Mouse (Mus musculus) small intestine, adult 2 months (tissue): ENCODE measurements around the gene Slc20a1.

ENCODE experiments used
- CTCF ChIP-seq: fragments of 200-500 bp; IDR thresholded peaks from 2 replicates; pipeline ENCODE4 v1.5.1; 2012; ENCODE audit warnings: low read depth, mild to moderate bottlenecking, control low read depth, inconsistent platforms, low read length, moderate library complexity, mixed read lengths; ENCODE audit not compliant: insufficient replicate concordance, insufficient read length; ENCODE audit errors: extremely low read depth
- POLR2A ChIP-seq: fragments of 200-500 bp; IDR thresholded peaks from 2 replicates; pipeline ENCODE4 v1.6.1; 2012; ENCODE audit warnings: low read depth, mild to moderate bottlenecking, control low read depth, inconsistent platforms, low read length, moderate library complexity

DNA sequence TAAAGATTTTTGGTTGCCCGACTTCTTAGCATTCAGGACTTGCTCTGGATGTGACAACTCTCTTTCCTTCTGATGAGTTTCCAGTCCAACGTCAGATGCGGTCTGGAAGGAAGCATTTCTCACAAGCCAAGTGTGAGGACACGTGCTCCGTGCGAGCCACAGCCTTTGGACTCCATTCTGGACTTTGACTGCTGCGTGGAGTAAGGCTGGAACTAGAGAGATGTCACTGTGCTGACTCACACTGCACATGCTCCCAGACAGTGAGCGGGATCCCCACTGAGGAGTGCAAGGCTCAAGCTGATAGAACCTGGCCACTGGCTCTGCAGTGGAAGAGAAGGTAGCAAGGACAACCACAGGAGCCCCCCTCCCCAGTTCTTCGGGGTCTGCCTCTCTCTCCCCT is 33.9 kb downstream of the Slc20a1 start:
- peak; percentile 44; the same call in 1 of the 2 replicates for TF ChIP-seq POLR2A
- TF ChIP-seq CTCF, result no peak
